Mouse (Mus musculus) lung, postnatal 0 days (tissue): ENCODE data around the gene Fam89b.

Experiments
- CTCF ChIP-seq: IDR thresholded peaks from 2 replicates; pipeline ENCODE4 v1.5.1; 2016; ENCODE audit warnings: antibody characterized with exemption, mild to moderate bottlenecking
- EP300 ChIP-seq: IDR thresholded peaks from 2 replicates; pipeline ENCODE4 v1.6.1; 2016; ENCODE audit warnings: antibody characterized with exemption, mild to moderate bottlenecking, control low read depth

- no peak for TF ChIP-seq CTCF
- TF ChIP-seq EP300, result no peak
Observed at GRCm38 (mm10) chr19:5713255-5713654, 16.2 kb downstream of the Fam89b start.
